Mouse (Mus musculus) urinary bladder, adult 2 months (tissue): ENCODE results near the gene Cdk12. TPM values are rescaled to one million over a fixed set of nuclear protein-coding genes. Genes with fewer than 3 reads are reported as not detected.

Experiments used
- DNase-seq: peaks from one replicate; pipeline ENCODE4 v3.0.0; 2022; ENCODE audit warnings: low spot score
- polyA plus RNA-seq: library from polyadenylated mRNA; depleted of rRNA; stranded (reverse); fragments of >200 nt; gene quantifications from 2 replicates; pipeline ENCODE4 v1.2.3, GENCODE M21; 2012; rRNA removed

Cdk12 gene
- polyA plus RNA-seq, 1 experiment = 20.5 TPM

DNA sequence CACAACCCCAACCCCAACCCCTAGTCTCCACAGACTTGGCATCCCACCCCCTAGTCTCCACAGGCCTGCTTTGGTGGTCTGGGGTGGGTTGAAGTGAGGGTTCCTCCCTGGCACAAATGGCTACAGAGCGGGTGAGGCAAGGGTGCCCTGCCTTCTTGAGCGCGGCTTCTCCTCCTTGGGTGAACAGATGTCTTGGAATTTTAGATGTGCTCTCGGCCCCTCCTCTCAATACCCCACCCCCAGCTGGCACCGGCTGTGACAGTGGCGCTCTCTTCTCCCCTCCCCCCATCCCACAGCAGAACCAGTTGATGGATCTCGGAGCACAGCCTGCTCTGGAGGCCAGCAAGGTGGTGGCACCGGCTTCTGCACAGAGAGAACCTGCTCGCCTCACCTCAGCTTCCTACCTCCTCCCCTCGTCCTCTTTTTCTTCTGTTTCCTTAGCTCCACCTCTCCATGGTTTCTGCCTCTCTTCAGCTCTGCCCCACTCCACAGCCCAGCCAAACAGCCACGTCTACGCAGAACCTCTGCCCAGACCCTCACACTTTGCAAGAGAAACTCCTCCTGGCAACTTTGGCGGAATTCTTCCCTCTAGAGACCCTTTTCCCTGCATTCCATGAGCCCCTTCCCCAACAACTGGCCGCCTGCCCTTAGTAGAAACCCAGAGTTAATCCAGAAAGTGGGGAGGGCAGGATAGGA, 115.7 kb downstream of the Cdk12 start:
- no peak for DNase-seq

DNA sequence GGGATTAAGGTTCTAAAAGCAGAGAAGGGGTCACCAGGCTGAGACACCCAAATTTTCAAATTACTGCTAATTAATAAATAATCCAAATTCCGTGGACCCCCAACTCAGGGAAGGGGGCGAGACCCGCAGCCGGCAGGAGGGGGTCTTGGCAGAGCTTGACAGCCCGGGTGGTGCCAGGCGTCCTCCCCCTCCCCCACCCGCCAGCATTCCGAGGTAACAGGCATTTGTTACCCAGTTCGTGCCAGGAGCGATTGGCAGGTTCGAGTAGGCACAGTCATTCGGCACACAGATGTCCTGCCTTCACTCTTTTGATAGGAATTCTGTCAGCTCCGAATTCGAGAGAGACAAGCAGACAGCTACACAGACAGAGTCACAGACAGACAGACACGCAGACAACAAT, 116.3 kb downstream of the Cdk12 start:
- DNase-seq = no peak

GRCm38 (mm10) chr11:98319544-98319943, 116.7 kb downstream of the Cdk12 start:
- DNase-seq = no peak

- DNase-seq = no peak
Measured at GRCm38 (mm10) chr11:98319944-98320343, 117.1 kb downstream of the Cdk12 start.

DNA sequence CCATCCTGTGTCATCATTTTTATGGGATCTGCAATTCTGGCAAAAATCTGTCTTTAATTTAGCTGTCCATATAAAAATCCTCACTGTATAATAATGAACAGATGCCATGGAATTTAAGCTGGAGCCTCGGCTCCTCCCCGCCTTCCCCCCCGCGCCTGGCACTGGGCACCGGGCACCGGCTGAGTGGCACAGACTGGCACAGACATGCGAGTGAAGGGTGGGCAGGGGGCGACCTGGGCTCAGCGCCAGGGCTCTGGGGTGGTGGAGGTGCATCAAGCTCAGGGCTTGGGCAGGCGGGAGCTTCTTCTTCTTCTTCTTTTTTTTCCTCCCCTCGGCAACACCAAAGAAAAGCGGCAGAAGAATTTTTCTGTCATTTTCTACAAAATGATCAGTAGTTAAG, 117.5 kb downstream of the Cdk12 start:
- no peak for DNase-seq

DNA sequence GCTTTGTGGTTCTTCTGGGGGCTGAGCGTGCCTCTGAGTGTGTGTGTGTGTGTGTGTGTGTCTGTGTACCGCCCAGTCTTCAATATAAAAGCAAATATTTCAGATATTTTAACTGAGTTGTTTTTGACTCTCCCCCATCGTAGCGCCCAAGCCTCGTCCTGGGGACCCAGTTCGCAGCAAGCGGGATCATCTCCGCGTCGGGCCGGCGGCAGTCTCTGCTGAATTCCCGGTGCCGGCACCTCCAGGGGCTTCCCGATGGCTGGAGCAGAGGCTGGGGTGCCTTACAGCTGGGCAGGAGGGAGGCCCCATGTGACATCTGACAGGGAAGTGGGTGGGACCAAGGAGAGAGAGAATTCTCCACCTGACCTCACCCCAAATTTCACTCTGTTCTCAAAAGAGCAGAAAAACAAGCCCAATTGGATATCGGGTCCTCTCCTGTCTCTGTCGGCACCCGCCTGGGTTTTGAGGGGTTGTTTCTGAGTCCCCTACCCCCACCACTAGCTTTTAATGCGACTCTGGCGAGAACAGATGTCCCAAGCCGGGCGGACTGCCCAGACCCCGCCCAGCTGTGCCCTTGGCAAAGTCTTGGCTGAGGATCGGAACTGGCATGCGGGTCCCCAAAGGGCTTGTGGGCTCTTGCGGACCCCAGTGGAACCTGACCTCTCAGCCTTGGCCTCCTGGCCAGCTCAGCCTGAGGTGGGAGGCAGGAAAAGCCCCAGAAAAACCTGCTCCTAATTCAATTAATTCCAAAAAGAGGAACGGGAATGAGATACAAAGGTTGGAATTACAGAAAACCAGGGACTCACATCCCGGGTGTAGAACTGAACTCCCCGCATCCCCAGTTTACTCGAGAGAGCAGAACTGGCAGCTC, 118.2 kb downstream of the Cdk12 start:
- DNase-seq = no peak

- no peak for DNase-seq
Measured at GRCm38 (mm10) chr11:98321677-98322003, 118.8 kb downstream of the Cdk12 start.

DNA sequence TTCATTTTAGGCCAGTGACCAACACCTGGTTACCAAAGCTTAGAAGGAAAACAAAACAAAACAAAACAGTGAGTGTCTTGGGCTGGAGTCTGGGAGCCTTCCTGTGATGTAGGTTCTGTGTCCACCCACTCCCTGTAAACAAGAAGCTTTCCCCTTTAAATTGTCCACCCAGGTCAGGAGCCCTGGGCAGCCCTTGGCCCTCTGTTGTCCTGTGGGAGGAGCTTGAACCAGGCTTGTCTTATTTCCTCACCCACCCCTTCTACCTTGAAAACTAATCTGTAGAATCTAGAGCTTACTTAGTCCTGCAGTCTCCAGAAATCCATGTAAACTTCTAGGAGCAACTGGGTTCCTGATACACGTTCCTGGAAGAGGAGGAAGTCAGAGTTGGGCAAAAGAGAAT, 119.3 kb downstream of the Cdk12 start:
- DNase-seq = no peak

DNA sequence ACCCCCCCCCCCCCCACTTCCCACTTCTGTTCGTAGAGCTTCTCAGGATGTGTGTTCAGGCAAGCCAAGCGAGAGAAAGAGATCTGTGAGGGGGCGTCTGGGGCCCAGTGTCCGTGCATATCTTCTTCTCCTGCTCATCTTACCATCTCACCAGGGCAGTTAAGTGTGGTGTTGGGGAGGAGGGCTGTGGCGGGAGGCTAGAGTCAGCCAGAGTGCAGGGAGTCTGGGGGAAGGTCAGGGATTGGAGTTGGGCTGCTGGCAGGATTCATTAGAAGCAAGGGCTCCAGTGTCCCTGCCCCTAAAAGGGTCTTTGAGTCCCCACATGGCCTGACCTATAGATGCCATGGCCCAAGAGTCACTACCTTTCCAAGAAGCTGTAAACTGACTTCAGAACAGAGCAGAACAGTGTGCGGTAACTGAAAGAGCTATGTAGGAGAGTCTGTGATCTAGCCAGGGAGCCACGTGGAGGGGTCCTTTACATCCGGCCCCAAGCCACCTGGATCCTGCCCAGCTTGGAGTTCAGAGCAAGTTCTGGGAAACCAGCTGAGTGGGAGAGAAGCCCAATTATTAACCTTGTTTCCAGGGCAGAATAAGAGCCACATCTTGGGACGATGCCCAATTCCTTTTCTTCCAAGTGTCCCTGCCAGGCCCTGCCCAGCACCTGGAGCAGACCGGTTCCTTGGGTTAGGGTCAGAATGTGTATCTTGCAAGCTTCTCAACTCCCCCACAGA, 120.4 kb downstream of the Cdk12 start:
- no peak for DNase-seq

DNA sequence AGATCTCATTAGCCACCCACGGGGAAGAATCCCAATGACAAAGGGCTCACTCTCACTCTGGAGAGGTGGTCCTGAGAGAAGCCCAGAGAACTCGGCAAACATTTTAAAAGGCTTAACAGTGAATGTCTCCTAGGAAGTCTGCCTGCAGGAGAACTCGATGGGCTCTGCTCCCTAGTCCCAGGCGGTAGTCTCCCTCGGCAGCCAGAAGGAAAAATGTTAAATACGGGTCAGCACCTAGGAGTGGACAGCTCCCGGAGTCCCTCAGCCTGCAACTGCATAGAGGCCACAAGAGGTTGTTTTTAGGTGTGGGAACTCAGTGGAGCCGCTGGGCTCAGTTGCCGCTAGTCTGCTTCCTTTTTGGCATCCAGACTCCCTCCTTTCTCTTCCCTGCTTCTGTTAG, 121.1 kb downstream of the Cdk12 start:
- no peak for DNase-seq

DNA sequence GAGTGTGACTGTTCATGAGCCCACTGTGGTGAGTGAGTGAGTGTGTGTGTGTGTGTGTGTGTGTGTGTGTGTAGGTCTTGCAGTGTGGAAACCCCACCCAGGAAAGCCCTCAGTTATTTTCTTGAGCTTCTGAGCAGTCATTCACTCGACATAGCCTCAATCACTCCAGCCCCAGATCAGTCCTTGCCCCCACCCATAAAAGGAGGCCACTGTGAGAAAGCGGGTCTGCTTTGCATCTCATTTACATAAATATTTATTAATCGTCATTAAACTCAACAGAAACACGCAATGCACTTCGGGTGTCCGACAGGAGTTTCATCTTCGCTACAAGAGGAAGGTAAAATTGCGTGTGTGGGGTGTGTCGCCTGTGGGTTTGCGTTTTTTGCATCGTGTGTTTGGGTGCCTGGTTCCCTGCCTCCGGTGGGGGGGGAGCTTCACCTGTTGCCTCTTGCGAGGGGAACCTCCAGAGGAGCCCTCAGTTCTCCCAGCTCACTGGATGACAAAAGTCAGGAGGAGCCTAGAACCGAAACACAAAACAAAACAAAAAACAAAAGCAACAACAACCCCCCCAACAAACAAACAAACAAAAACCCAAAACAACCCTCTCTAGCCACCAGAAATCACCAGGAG, 122.4 kb downstream of the Cdk12 start:
- no peak for DNase-seq

DNA sequence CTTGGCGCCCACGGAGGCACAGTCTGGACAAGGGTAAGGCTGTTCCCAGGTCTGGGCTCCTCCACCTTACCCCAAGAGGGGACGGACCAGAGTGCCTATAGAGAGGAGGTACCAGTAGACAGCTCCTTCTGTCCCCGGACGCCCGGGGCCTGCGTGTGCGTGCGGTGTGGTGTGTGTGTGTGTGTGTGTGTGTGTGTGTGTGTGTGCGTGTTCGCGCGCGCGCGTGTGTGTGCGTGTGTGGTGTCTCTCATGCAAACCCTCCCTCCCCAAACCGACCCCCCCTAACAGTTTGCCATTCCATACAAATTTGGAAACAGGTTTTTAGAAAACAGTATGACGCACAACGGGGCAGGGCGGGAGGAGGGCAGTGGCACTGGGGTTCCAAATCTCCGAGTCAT, 123.0 kb downstream of the Cdk12 start:
- no peak for DNase-seq

GRCm38 (mm10) chr11:98326741-98327135, 123.9 kb downstream of the Cdk12 start:
- DNase-seq = no peak

DNA sequence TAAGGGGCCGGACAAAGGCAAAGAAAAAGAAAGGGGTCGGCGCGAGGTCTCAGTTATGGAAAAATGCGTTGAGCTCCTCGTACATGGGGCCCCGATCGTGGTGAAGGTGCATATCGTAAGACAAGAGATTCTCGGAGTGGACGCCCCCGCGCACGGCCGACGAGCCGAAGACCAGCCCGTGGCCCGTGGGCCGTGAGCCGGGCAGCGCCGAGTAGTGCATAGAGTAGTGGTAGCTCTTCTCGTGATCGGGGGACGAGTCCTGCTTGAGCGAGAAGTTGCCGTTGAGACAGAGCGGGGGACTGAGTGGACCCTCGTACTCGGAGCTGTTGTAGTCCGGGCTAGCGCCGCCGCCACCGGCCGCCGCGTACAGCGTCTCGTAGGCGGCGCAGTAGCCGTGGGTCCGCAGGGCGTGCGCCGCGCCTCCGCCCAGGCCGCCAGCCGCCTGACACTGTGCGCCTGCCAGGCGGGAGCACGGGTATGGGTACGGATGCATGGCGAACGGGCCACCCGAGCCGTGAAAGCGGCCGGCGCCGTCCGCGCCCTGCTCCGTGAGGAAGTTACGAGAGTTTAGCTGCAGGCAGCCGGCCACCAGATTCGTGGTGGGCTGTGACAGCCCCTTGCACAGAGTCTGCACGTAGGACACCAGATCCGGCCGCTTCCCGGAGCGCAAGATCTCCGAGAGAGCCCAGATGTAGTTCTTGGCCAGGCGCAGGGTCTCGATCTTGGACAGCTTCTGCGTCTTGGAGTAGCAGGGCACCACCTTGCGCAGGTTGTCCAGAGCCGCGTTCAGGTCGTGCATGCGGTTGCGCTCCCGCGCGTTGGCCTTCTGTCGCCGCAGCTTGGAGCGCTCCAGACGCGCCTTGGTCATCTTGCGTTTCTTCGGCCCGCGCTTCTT, 124.5 kb downstream of the Cdk12 start:
- DNase-seq = no peak

DNA sequence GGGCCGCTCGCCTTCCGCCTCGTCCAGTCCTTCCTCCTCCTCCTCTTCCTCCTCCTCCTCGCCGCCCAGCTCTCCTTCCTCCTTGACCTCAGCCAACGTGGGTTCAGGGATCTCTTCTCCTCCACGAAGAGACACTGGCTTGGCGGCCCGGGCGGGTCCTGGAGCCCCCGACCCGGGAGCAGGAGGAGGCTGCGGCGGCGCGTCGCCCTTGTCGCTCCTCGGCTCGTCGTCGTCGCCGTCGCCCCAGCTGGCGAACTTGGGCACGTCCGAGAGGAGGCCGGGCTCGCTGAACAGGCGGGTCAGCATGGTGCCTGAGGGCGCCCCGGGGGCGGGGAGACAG, 125.1 kb downstream of the Cdk12 start:
- no peak for DNase-seq

Other genes with a start within 250 kb of the Cdk12 start
- 3.6 and 5.3 TPM in 2 replicates for gene Plxdc1, start 216.6 kb upstream of the Cdk12 start, polyA plus RNA-seq
- 3.2 and 3.9 TPM in 2 replicates for gene Arl5c, start 206.9 kb upstream of the Cdk12 start, polyA plus RNA-seq
- 12.1 and 12.4 TPM in 2 replicates for gene Cacnb1, start 180.0 kb upstream of the Cdk12 start, polyA plus RNA-seq
- gene Rpl19, start 176.3 kb upstream of the Cdk12 start, polyA plus RNA-seq = 1,600 and 1,809 TPM in 2 replicates
- gene Stac2, start 149.6 kb upstream of the Cdk12 start, polyA plus RNA-seq = 0.14 and 0.41 TPM in 2 replicates
- 19.9 and 22.0 TPM in 2 replicates for gene Fbxl20, start 52.7 kb upstream of the Cdk12 start, polyA plus RNA-seq
- gene Med1, start 9.8 kb upstream of the Cdk12 start, polyA plus RNA-seq = 20.7 and 21.2 TPM in 2 replicates
- not detected in 2 replicates for gene Neurod2, start 126.6 kb downstream of the Cdk12 start, polyA plus RNA-seq
- gene Ppp1r1b, start 145.3 kb downstream of the Cdk12 start, polyA plus RNA-seq = 0.07 and 0.15 TPM in 2 replicates
- gene Stard3, start 155.3 kb downstream of the Cdk12 start, polyA plus RNA-seq = 34.8 and 45.8 TPM in 2 replicates
- gene Tcap, start 180.8 kb downstream of the Cdk12 start, polyA plus RNA-seq = 7.0 and 9.0 TPM in 2 replicates
- 0.10 TPM in 1 of 2 replicates, not detected in the other for gene Pnmt, start 183.4 kb downstream of the Cdk12 start, polyA plus RNA-seq
- gene Pgap3, start 197.4 kb downstream of the Cdk12 start, polyA plus RNA-seq = 10.5 and 12.7 TPM in 2 replicates
- 29.2 and 29.5 TPM in 2 replicates for gene Erbb2, start 209.4 kb downstream of the Cdk12 start, polyA plus RNA-seq
- gene Mien1, start 235.9 kb downstream of the Cdk12 start, polyA plus RNA-seq = 105 and 127 TPM in 2 replicates
- 41.1 and 52.0 TPM in 2 replicates for gene Grb7, start 243.3 kb downstream of the Cdk12 start, polyA plus RNA-seq